Mouse (Mus musculus): ENCODE measurements around the gene Taf7l.

Taf7l gene
- long read RNA-seq, experiment 1: 0 reads
- long read RNA-seq, experiment 2: 0 reads

DNA sequence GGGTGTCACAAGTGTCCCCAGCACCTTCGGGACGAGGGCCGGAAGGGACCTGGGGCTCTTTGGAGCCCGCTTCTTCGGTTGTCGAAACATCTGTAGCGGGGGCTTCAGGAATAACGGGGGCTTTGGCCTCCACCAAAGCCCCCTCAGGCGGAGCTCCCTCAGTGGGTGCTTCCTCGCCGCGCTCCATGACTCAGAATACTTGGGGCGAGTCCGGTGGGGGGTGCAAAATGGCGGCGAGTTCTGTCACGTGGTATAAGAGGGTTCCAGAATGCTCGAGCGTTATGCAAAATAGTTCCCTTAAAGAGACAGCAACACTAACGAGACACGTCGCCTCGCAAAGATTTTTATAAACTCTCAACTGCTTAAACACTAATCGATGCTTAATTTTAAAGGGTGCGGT, at the start of gene Taf7l:
Gene Taf7l, minus strand, starts transcription at position 201 of the 400 bp plus-strand sequence.
- intact Hi-C loops (cut with DNase I): no loop called here

GRCm38 (mm10) chrX:134525260-134525659, 49.0 kb upstream of the Taf7l start:
- intact Hi-C loops (cut with DNase I): no loop called here

DNA sequence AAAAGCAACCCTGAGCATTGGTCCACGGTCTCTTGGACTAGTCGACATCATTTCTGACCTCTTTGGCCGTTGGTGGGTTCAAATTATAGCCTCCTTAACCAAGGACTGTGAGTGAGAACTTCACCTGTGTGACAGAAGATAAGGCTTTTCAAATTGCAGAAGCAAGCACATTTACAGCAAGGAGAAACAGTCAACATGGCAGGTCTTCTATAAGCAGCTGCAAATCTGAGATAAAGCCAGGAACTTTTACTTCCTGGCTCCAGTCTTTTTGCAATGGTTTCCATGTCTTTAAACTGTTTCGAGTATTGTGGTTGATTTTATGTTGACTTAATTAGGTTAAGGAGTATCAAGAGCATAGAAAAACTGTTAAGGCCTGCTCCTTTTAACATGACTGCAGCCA, 47.5 kb upstream of the Taf7l start:
- intact Hi-C loops (cut with DNase I): no loop called here

GRCm38 (mm10) chrX:134509473-134509872, 33.2 kb upstream of the Taf7l start:
- intact Hi-C loops (cut with DNase I): no loop called here

GRCm38 (mm10) chrX:134507977-134508376, 31.7 kb upstream of the Taf7l start:
- intact Hi-C loops (cut with DNase I): no loop called here

DNA sequence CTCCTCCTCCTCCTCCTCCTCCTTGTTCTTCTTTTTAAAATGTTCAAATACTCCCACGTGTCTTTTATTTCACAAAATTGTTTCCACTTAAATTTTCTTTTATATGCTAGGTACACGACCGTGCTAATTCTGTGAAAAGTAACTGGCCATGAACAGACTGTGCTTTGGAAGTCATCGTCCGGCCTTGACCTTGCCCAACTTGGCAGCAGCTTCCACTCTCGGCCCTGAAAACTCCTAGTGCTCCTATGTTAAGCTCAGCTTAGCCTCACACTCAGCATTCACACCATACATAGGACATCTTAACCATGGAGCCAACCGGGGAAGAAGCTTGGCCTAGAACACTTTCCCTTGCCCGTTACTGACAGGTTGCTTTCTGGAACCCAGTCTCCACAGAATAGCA, 24.4 kb upstream of the Taf7l start:
- intact Hi-C loops (cut with DNase I): no loop called here

GRCm38 (mm10) chrX:134481720-134482119, 5.4 kb upstream of the Taf7l start:
- intact Hi-C loops (cut with DNase I): no loop called here

DNA sequence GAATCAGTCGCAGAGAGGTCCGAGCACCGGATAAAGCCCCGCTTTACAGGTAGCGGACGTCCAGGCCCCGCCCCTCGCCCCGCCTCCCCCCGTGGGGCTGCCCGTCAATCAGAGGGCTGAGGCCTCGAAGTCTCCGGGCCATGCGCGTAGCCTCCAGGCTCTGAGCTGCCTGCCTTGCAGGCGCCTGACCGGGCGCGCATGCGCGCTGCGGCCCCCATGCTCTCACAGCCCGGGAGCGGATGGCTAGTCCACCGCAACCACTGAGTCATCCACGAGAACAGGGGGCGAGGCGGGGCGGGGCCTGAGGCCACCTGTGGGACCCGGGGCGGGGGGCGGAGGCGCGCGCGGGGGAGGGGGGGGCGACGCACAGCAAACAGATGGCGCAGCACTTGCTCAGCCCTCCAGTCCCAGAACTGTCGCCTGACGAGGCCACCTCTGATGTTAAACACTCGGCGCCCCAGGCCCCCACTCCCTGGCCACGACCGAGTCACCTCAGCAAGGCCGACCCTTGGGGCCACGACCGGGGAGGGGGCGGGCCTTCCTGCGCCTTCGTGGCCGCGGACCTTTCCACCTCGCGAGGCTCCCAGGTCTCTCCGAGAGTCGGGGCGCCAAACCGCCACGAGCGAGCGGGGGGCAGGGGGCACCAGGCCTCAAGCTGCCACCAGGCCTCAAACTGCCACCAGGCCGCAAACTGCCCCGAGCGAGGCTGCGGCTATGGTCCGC, 1.1 kb downstream of the Taf7l start:
- intact Hi-C loops (cut with DNase I): no loop called here

DNA sequence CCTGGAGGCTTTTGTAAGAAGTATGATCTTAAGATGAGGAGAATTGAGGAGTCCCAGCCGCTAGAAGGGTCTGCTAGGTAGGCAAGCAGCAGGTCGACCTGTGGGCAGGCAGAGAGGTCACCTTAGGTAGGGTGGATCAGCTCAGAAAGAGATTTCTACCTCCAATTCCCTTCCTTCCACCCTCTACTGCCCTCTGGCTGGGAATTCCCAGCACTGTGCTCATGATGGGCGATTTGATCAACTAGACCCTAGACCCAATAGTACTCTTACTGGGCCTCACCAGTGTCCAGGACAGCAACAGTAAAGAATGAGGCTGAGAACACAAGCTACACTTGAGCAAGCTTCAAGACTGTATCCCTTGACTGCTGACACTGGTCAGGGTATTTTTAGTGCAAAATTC, 49.0 kb downstream of the Taf7l start:
- intact Hi-C loops (cut with DNase I): no loop called here

GRCm38 (mm10) chrX:134426819-134427218, 49.5 kb downstream of the Taf7l start:
- intact Hi-C loops (cut with DNase I): no loop called here

DNA sequence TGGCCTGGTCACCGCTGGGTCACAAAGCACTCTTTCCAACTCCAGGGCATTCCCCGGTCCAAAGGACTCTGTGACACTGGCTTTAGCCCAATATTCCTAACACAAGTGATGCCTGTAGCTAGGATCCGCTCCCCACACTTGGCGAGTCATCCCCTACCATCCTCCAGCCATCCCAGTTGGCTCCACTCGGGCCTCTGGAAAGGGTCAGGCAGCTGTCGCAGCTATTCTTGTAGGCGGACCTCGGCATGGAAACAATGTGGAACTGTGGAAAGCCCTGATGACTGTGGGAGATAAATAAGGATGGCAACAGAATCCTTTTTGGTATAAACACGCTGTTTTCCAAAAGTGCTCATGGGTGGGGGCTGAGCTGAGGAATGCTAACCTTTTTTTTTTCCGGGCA, 50.5 kb downstream of the Taf7l start:
- intact Hi-C loops (cut with DNase I): no loop called here

DNA sequence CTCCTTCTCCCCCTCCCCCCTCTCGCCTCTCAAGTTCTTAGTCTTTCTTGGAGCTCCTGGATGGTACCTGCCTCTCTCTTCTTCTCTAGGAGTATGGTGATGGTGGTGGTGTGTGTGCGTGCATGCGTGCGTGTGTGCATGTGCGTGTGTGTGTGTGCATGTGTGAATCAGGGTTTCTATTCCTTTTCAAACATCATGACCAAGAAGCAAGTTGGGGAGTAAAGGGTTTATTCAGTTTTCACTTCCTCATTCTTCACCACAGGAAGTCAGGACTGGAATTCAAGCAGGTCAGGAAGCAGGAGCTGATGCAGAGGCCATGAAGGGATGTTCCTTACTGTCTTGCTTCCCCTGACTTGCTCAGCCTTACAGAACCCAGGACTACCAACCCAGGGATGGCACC, 52.0 kb downstream of the Taf7l start:
- intact Hi-C loops (cut with DNase I): no loop called here

- intact Hi-C loops (cut with DNase I): no loop called here
Measured at GRCm38 (mm10) chrX:134420097-134420496, 56.2 kb downstream of the Taf7l start.

DNA sequence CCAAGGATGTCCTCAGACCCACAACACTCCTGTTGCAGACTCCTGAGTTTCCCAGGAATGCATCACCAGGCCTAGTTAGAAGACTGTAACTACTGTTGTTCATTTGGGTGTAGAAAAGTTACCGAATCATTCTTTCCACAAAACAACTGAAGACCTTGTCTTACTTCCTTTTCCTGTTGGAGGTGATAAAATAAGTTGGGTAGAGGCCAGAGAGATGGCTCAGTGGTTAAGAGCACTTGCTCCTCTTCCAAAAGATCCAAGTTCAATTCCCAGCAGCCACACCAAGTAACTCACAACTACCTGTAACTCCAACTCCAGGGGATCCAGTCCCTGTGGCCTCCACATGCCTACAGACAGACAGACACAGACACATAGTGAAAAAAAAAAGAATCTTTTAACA, 64.2 kb downstream of the Taf7l start:
- intact Hi-C loops (cut with DNase I): no loop called here

Data from adrenal gland (tissue).